Mouse (Mus musculus) 3T3-L1 (cell line): ENCODE data around the gene Mib2.

ENCODE experiments used
- DNase-seq: peaks from one replicate; pipeline ENCODE4 v3.0.0-alpha.2; 2015; ENCODE audit warnings: low read depth, low spot score

Mib2 gene

GRCm38 (mm10) chr4:155618321-155618720, 50.7 kb downstream of the Mib2 start:
- DNase-seq: no peak

- DNase-seq: no peak
Measured at GRCm38 (mm10) chr4:155613264-155613663, 55.7 kb downstream of the Mib2 start.

- DNase-seq: no peak
Measured at GRCm38 (mm10) chr4:155611860-155612259, 57.1 kb downstream of the Mib2 start.

- DNase-seq: no peak
Measured at GRCm38 (mm10) chr4:155606825-155607224, 62.2 kb downstream of the Mib2 start.

- no peak for DNase-seq
Measured at GRCm38 (mm10) chr4:155605132-155605531, 63.9 kb downstream of the Mib2 start.
